Mouse (Mus musculus) right cerebral cortex, postnatal 10 days (tissue): ENCODE results near the gene Sfr1.

Experiments used
- DNase-seq, 2 experiments: peaks; one replicate each; pipeline ENCODE4 v3.0.0; 2021; ENCODE audit warnings: low spot score in 2 of 2

Gene Sfr1

GRCm38 (mm10) chr19:47752456-47752855, 21.0 kb downstream of the Sfr1 start:
- DNase-seq = no peak

- no peak for DNase-seq
Measured at GRCm38 (mm10) chr19:47753921-47754320, 22.4 kb downstream of the Sfr1 start.

GRCm38 (mm10) chr19:47754931-47755330, 23.4 kb downstream of the Sfr1 start:
- no peak for DNase-seq

GRCm38 (mm10) chr19:47755625-47756024, 24.1 kb downstream of the Sfr1 start:
- DNase-seq = no peak

- no peak for DNase-seq
Measured at GRCm38 (mm10) chr19:47777847-47778246, 46.4 kb downstream of the Sfr1 start.

- DNase-seq = peak; percentile 52 to 84
Measured at GRCm38 (mm10) chr19:47780145-47780544, 48.7 kb downstream of the Sfr1 start.

- DNase-seq = no peak
Measured at GRCm38 (mm10) chr19:47780972-47781371, 49.5 kb downstream of the Sfr1 start.

GRCm38 (mm10) chr19:47783898-47784297, 52.4 kb downstream of the Sfr1 start:
- DNase-seq = no peak
